Mouse (Mus musculus): ENCODE measurements around the gene Manbal.

The Manbal gene

GRCm38 (mm10) chr2:157434497-157434896 lies 67.1 kb downstream of the Manbal start:
- peak; percentile 73 for DNase-seq (ENCODE audit: low read depth, low spot score)

GRCm38 (mm10) chr2:157436496-157436895 lies 69.1 kb downstream of the Manbal start:
- peak; percentile 70 for DNase-seq (ENCODE audit: low read depth, low spot score)

- DNase-seq (ENCODE audit: low read depth, low spot score): no peak
These were observed 69.7 kb downstream of the Manbal start for GRCm38 (mm10) chr2:157437123-157437522.

- DNase-seq (ENCODE audit: low read depth, low spot score): no peak
These were observed 74.0 kb downstream of the Manbal start for GRCm38 (mm10) chr2:157441363-157441762.

Data from brain, adult 2 months (tissue).